Mouse (Mus musculus) adrenal gland, adult (tissue): ENCODE data around the gene Elf1.

Source experiments
- DNase-seq, 2 experiments: peaks; one replicate each; pipeline ENCODE4 v3.0.0; 2022 to 2023; ENCODE audit warnings: low spot score in 1 of 2; ENCODE audit not compliant: inconsistent age in 2 of 2

The Elf1 gene

GRCm38 (mm10) chr14:79489150-79489549 is 8.2 kb downstream of the Elf1 start:
- DNase-seq: no peak

GRCm38 (mm10) chr14:79490246-79490645 is 9.3 kb downstream of the Elf1 start:
- no peak for DNase-seq

- DNase-seq: no peak
Measured at GRCm38 (mm10) chr14:79494349-79494748, 13.4 kb downstream of the Elf1 start.

- DNase-seq: no peak
Measured at GRCm38 (mm10) chr14:79499326-79499725, 18.3 kb downstream of the Elf1 start.

- DNase-seq: peak in 1 of 2 experiments; percentile 42
Measured at GRCm38 (mm10) chr14:79500756-79501155, 19.8 kb downstream of the Elf1 start.

GRCm38 (mm10) chr14:79503371-79504075 is 22.5 kb downstream of the Elf1 start:
- DNase-seq: peak in 1 of 2 experiments; percentile 66

- DNase-seq: peak in 1 of 2 experiments; percentile 59
Measured at GRCm38 (mm10) chr14:79504246-79505006, 23.4 kb downstream of the Elf1 start.

GRCm38 (mm10) chr14:79506207-79506606 is 25.2 kb downstream of the Elf1 start:
- DNase-seq: no peak

- no peak for DNase-seq
Measured at GRCm38 (mm10) chr14:79507846-79508245, 26.9 kb downstream of the Elf1 start.

GRCm38 (mm10) chr14:79508662-79509305 is 27.8 kb downstream of the Elf1 start:
- no peak for DNase-seq

- DNase-seq: peak in 1 of 2 experiments; percentile 57
Measured at GRCm38 (mm10) chr14:79511521-79511920, 30.5 kb downstream of the Elf1 start.

GRCm38 (mm10) chr14:79513951-79514350 is 33.0 kb downstream of the Elf1 start:
- DNase-seq: no peak

- DNase-seq: no peak
Measured at GRCm38 (mm10) chr14:79515100-79515499, 34.1 kb downstream of the Elf1 start.

GRCm38 (mm10) chr14:79515511-79516242 is 34.7 kb downstream of the Elf1 start:
- peak in 1 of 2 experiments; percentile 61 for DNase-seq

GRCm38 (mm10) chr14:79516243-79516610 is 35.2 kb downstream of the Elf1 start:
- no peak for DNase-seq

- DNase-seq: no peak
Measured at GRCm38 (mm10) chr14:79516751-79517150, 35.8 kb downstream of the Elf1 start.

- no peak for DNase-seq
Measured at GRCm38 (mm10) chr14:79517185-79517740, 36.3 kb downstream of the Elf1 start.

GRCm38 (mm10) chr14:79518123-79518522 is 37.1 kb downstream of the Elf1 start:
- no peak for DNase-seq

GRCm38 (mm10) chr14:79518761-79519662 is 38.0 kb downstream of the Elf1 start:
- peak in 1 of 2 experiments; percentile 82 for DNase-seq

GRCm38 (mm10) chr14:79519663-79519975 is 38.6 kb downstream of the Elf1 start:
- no peak for DNase-seq
